Mouse (Mus musculus) megakaryocyte-erythroid progenitor cell, adult 5-6 weeks (primary cell): ENCODE measurements around the gene 4930469K13Rik. TPM values are rescaled to one million over a fixed set of nuclear protein-coding genes. Genes with fewer than 3 reads are reported as not detected.
"Not testable (repeated sequence)": the region's sequence is repeated elsewhere in the genome, so short reads cannot be mapped to it uniquely, and the experiment has no call there.

Experiments
- ATAC-seq: replicated peaks from 2 replicates; pipeline ENCODE4 v1.8.0; 2016; ENCODE audit warnings: mild to moderate bottlenecking, inconsistent platforms; ENCODE audit not compliant: severe bottlenecking, poor library complexity, low FRiP score, low TSS enrichment
- total RNA-seq, 2 experiments: library from RNA; stranded (forward) in 1 of 2; stranded (reverse) in 1 of 2; fragments of 200-1000, 215-1000 nt in 1 of 2; fragments of >200 nt in 1 of 2; fragmentation: Nextera tagmentation in 1 of 2; gene quantifications; 2 replicates each; pipeline ENCODE4 v1.2.3; 2014 to 2017

The 4930469K13Rik gene
- total RNA-seq (2014; fragmentation: Nextera tagmentation) (not detected in 2 replicates), total RNA-seq (2017) (not detected in 2 replicates)

GRCm38 (mm10) chr11:34098422-34098821, at the start of gene 4930469K13Rik:
Gene 4930469K13Rik, minus strand, starts transcription at chr11:34098554.
- ATAC-seq = peak; percentile 81

- ATAC-seq = no peak; the same call in 1 of the 2 replicates
Observed at GRCm38 (mm10) chr11:34146934-34147333, 48.6 kb upstream of the 4930469K13Rik start.

- ATAC-seq = no peak
Observed at GRCm38 (mm10) chr11:34144421-34144820, 46.1 kb upstream of the 4930469K13Rik start.

GRCm38 (mm10) chr11:34143984-34144383, 45.6 kb upstream of the 4930469K13Rik start:
- ATAC-seq = no peak

GRCm38 (mm10) chr11:34139296-34139695, 40.9 kb upstream of the 4930469K13Rik start:
- ATAC-seq = no peak

GRCm38 (mm10) chr11:34128412-34128811, 30.1 kb upstream of the 4930469K13Rik start:
- no peak for ATAC-seq

- ATAC-seq = not testable (repeated sequence)
Observed at GRCm38 (mm10) chr11:34125727-34126126, 27.4 kb upstream of the 4930469K13Rik start.

- ATAC-seq = no peak
Observed at GRCm38 (mm10) chr11:34124852-34125251, 26.5 kb upstream of the 4930469K13Rik start.

GRCm38 (mm10) chr11:34123147-34123546, 24.8 kb upstream of the 4930469K13Rik start:
- ATAC-seq = peak; percentile 80

GRCm38 (mm10) chr11:34118319-34118718, 20.0 kb upstream of the 4930469K13Rik start:
- ATAC-seq = no peak

- ATAC-seq = no peak
Observed at GRCm38 (mm10) chr11:34117581-34117980, 19.2 kb upstream of the 4930469K13Rik start.

GRCm38 (mm10) chr11:34116572-34117135, 18.3 kb upstream of the 4930469K13Rik start:
- ATAC-seq = peak; percentile 72

GRCm38 (mm10) chr11:34113760-34114159, 15.4 kb upstream of the 4930469K13Rik start:
- no peak for ATAC-seq

- ATAC-seq = peak; percentile 53; the same call in 1 of the 2 replicates
Observed at GRCm38 (mm10) chr11:34112781-34113380, 14.5 kb upstream of the 4930469K13Rik start.

- ATAC-seq = no peak
Observed at GRCm38 (mm10) chr11:34111940-34112339, 13.6 kb upstream of the 4930469K13Rik start.

- ATAC-seq = peak; percentile 86
Observed at GRCm38 (mm10) chr11:34109260-34109659, 10.9 kb upstream of the 4930469K13Rik start.

- no peak for ATAC-seq
Observed at GRCm38 (mm10) chr11:34104919-34105318, 6.6 kb upstream of the 4930469K13Rik start.

GRCm38 (mm10) chr11:34101827-34102226, 3.5 kb upstream of the 4930469K13Rik start:
- ATAC-seq = no peak

GRCm38 (mm10) chr11:34087064-34087463, 11.3 kb downstream of the 4930469K13Rik start:
- ATAC-seq = no peak

GRCm38 (mm10) chr11:34086164-34086751, 12.1 kb downstream of the 4930469K13Rik start:
- ATAC-seq = no peak

- no peak for ATAC-seq
Observed at GRCm38 (mm10) chr11:34084639-34085038, 13.7 kb downstream of the 4930469K13Rik start.
